Mouse (Mus musculus) liver, embryonic 12.5 days (tissue): ENCODE measurements around the gene Nploc4. TPM values are rescaled to one million over a fixed set of nuclear protein-coding genes. Genes with fewer than 3 reads are reported as not detected.

ENCODE experiments used
- ATAC-seq: fragments of 200-750 bp; cut with Nextera tagmentation; 2 replicates; pipeline ENCODE4 v1.8.0; 2017; ENCODE audit warnings: moderate number of reproducible peaks, mild to moderate bottlenecking, moderate library complexity
- H3K27ac ChIP-seq: fragments of 300-500 bp; sonication (generic); 2 replicates; pipeline ENCODE4 v1.5.1; 2016; ENCODE audit warnings: mild to moderate bottlenecking
- H3K27me3 ChIP-seq: fragments of 300-500 bp; sonication (generic); replicated peaks from 2 replicates; pipeline ENCODE4 v1.6.1; 2016; ENCODE audit warnings: mild to moderate bottlenecking, moderate library complexity
- H3K36me3 ChIP-seq: fragments of 300-500 bp; sonication (generic); 2 replicates; pipeline ENCODE4 v1.6.1; 2016; ENCODE audit warnings: mild to moderate bottlenecking, moderate library complexity
- H3K4me1 ChIP-seq: fragments of 300-500 bp; sonication (generic); 2 replicates; pipeline ENCODE4 v1.6.1; 2016
- H3K4me2 ChIP-seq: fragments of 300-500 bp; sonication (generic); 2 replicates; pipeline ENCODE4 v1.6.1; 2016; ENCODE audit warnings: mild to moderate bottlenecking, moderate library complexity
- H3K4me3 ChIP-seq: fragments of 300-500 bp; sonication (generic); 2 replicates; pipeline ENCODE4 v1.5.1; 2016; ENCODE audit warnings: mild to moderate bottlenecking, moderate library complexity
- H3K9ac ChIP-seq: fragments of 300-500 bp; sonication (generic); 2 replicates; pipeline ENCODE4 v1.6.1; 2016; ENCODE audit warnings: mild to moderate bottlenecking, moderate library complexity
- H3K9me3 ChIP-seq: fragments of 300-500 bp; sonication (generic); replicated peaks from 2 replicates; pipeline ENCODE4 v1.6.1; 2016; ENCODE audit warnings: mild to moderate bottlenecking, moderate library complexity
- whole genome bisulfite sequencing: fragments of 180-500 bp; shearing (Covaris S2); methylation state at CpG from one replicate; pipeline ENCODE4 v1.1.7; 2016; ENCODE audit not compliant: insufficient replicate concordance; 5-methylcytosine and 5-hydroxymethylcytosine counted together
- polyA plus RNA-seq: library from polyadenylated mRNA; unstranded; fragments of >200 nt; fragmentation: Nextera tagmentation; extraction: Ambion mirVana; gene quantifications from 2 replicates; pipeline ENCODE4 v1.2.1, GENCODE M21; 2016

Gene Nploc4
- polyA plus RNA-seq, 1 experiment from 2014 or later, result 46.3 TPM

- no peak for ATAC-seq
- H3K27ac ChIP-seq, result no peak overlapping the region
- H3K9ac ChIP-seq, result no peak overlapping the region
- H3K9me3 ChIP-seq, result no peaks in the 10 kb centered on the region
- H3K4me1 ChIP-seq, result peaks cover 26% of the 10 kb centered on the region
- no peak overlapping the region for H3K4me3 ChIP-seq
- no peak overlapping the region for H3K4me2 ChIP-seq
- no peaks in the 10 kb centered on the region for H3K27me3 ChIP-seq
- WGBS, result 85% methylated on average over 10 of the region's 10 CpGs
- H3K36me3 ChIP-seq, result peaks cover 67% of the 10 kb centered on the region
Measured at GRCm38 (mm10) chr11:120375324-120375723, 62.2 kb downstream of the Nploc4 start.

GRCm38 (mm10) chr11:120373820-120374586 is 63.5 kb downstream of the Nploc4 start:
- no peaks in the 10 kb centered on the region for H3K9me3 ChIP-seq
- H3K4me2 ChIP-seq, result no peak overlapping the region
- peaks cover 65% of the 10 kb centered on the region for H3K36me3 ChIP-seq
- no peak overlapping the region for H3K9ac ChIP-seq
- no peak for ATAC-seq
- no peak overlapping the region for H3K27ac ChIP-seq
- WGBS, result 82% methylated on average over 23 of the region's 23 CpGs
- H3K4me3 ChIP-seq, result no peak overlapping the region
- H3K27me3 ChIP-seq, result no peaks in the 10 kb centered on the region
- peaks cover 21% of the 10 kb centered on the region for H3K4me1 ChIP-seq

DNA sequence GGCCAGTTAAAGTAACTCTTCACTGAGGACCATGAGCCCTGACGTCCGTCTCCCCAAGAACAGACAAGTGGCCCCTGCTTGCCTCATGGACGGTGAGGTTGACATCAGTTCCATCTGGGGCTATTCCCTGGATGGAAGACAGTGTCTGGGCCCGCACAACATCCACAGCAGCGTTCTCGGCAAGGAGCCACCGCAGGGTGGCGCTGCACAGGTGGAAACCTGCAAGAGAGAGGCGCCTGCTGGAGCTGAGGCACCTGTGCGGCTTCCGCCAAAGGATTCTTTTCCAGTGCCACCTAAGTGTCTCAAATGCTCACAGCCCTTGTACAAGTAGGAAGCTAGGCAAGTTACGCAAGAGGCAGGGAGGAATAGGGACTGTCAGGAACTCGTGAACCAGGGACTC is 64.5 kb downstream of the Nploc4 start:
- H3K4me2 ChIP-seq, result no peak overlapping the region
- no peak overlapping the region for H3K9ac ChIP-seq
- H3K36me3 ChIP-seq, result peaks cover 65% of the 10 kb centered on the region
- peaks cover 16% of the 10 kb centered on the region for H3K4me1 ChIP-seq
- H3K27me3 ChIP-seq, result no peaks in the 10 kb centered on the region
- no peak overlapping the region for H3K4me3 ChIP-seq
- H3K9me3 ChIP-seq, result no peaks in the 10 kb centered on the region
- 71% methylated on average over 13 of the region's 13 CpGs for WGBS
- no peak overlapping the region for H3K27ac ChIP-seq
- ATAC-seq, result no peak

GRCm38 (mm10) chr11:120369656-120370055 is 67.9 kb downstream of the Nploc4 start:
- 50% methylated on average over 8 of the region's 8 CpGs for WGBS
- H3K4me2 ChIP-seq, result no peak overlapping the region
- H3K9me3 ChIP-seq, result no peaks in the 10 kb centered on the region
- H3K9ac ChIP-seq, result no peak overlapping the region
- H3K27me3 ChIP-seq, result peaks cover 4% of the 10 kb centered on the region; the same call in 1 of the 2 replicates
- no peak overlapping the region for H3K27ac ChIP-seq
- ATAC-seq, result peak; percentile 62; the same call in 1 of the 2 replicates
- H3K4me3 ChIP-seq, result no peak overlapping the region
- H3K4me1 ChIP-seq, result no peaks in the 10 kb centered on the region
- peaks cover 40% of the 10 kb centered on the region for H3K36me3 ChIP-seq

- no peaks in the 10 kb centered on the region for H3K4me1 ChIP-seq
- H3K9me3 ChIP-seq, result no peaks in the 10 kb centered on the region
- H3K27me3 ChIP-seq, result peaks cover 6% of the 10 kb centered on the region
- WGBS, result 31% methylated on average over 7 of the region's 7 CpGs
- ATAC-seq, result no peak
- H3K36me3 ChIP-seq, result peaks cover 9% of the 10 kb centered on the region
- H3K4me2 ChIP-seq, result no peak overlapping the region
- no peak overlapping the region for H3K27ac ChIP-seq
- H3K4me3 ChIP-seq, result no peak overlapping the region
- no peak overlapping the region for H3K9ac ChIP-seq
Measured at GRCm38 (mm10) chr11:120366443-120367027, 71.0 kb downstream of the Nploc4 start.

DNA sequence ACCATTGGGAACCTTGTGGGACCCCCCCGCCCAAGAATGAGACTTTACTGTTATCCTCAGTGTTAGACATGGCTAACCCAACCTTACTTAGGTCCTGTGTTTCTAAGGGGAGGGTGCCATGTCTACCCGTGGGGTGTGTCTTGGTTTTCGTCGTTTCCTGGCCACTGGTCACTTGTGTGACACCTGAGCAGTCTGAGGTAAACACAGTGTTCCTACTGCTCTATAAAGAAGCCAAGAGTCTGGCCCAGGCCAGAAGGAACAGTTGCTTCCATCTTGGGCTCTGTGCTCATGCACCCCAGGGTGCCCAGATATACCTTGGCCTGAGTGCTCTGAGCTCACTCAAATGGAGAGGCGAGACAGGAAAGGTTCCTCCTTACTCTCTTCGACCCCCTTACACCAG is 74.6 kb downstream of the Nploc4 start:
- WGBS, result 72% methylated on average over 6 of the region's 6 CpGs
- Histone ChIP-seq H3K4me1 (peaks cover 9% of the 10 kb centered on the region), H3K27me3 (peaks cover 18% of the 10 kb centered on the region), H3K9ac (no peak overlapping the region), H3K4me3 (no peak overlapping the region), H3K27ac (no peak overlapping the region), H3K4me2 (no peak overlapping the region), H3K9me3 (no peaks in the 10 kb centered on the region), H3K36me3 (no peaks in the 10 kb centered on the region)
- no peak for ATAC-seq

GRCm38 (mm10) chr11:120361295-120361694 is 76.2 kb downstream of the Nploc4 start, which contains the start of gene Fscn2:
Fscn2 (plus strand) TSS chr11:120361534.
- peaks cover 18% of the 10 kb centered on the region for H3K27me3 ChIP-seq
- WGBS, result 79% methylated on average over 10 of the region's 10 CpGs
- peaks cover 22% of the 10 kb centered on the region for H3K4me1 ChIP-seq
- no peak for ATAC-seq
- no peaks in the 10 kb centered on the region for H3K36me3 ChIP-seq
- no peak within 1 kb of the TSS for H3K4me3 ChIP-seq
- no peaks in the 10 kb centered on the region for H3K9me3 ChIP-seq
- no peak within 1 kb of the TSS for H3K4me2 ChIP-seq
- H3K27ac ChIP-seq, result no peak within 1 kb of the TSS
- no peak within 1 kb of the TSS for H3K9ac ChIP-seq

- no peak overlapping the region for H3K27ac ChIP-seq
- H3K36me3 ChIP-seq, result no peaks in the 10 kb centered on the region
- WGBS, result 70% methylated on average over 5 of the region's 5 CpGs
- H3K9me3 ChIP-seq, result no peaks in the 10 kb centered on the region
- no peak overlapping the region for H3K9ac ChIP-seq
- peaks cover 14% of the 10 kb centered on the region for H3K27me3 ChIP-seq
- ATAC-seq, result no peak
- peaks cover 28% of the 10 kb centered on the region for H3K4me1 ChIP-seq
- no peak overlapping the region for H3K4me3 ChIP-seq
- no peak overlapping the region for H3K4me2 ChIP-seq
Measured at GRCm38 (mm10) chr11:120360755-120361154, 76.8 kb downstream of the Nploc4 start.

- Histone ChIP-seq H3K9ac (no peak overlapping the region), H3K36me3 (no peaks in the 10 kb centered on the region), H3K27ac (no peak overlapping the region), H3K4me1 (peaks cover 35% of the 10 kb centered on the region), H3K4me3 (no peak overlapping the region), H3K4me2 (no peak overlapping the region), H3K9me3 (no peaks in the 10 kb centered on the region), H3K27me3 (peaks cover 14% of the 10 kb centered on the region)
- WGBS, result 35% methylated on average over 8 of the region's 8 CpGs
- no peak for ATAC-seq
Measured at GRCm38 (mm10) chr11:120360062-120360461, 77.4 kb downstream of the Nploc4 start.

- Histone ChIP-seq H3K27ac (no peak overlapping the region), H3K4me1 (peaks cover 41% of the 10 kb centered on the region), H3K27me3 (peaks cover 14% of the 10 kb centered on the region), H3K36me3 (no peaks in the 10 kb centered on the region), H3K4me2 (no peak overlapping the region), H3K4me3 (no peak overlapping the region), H3K9ac (no peak overlapping the region), H3K9me3 (no peaks in the 10 kb centered on the region)
- 81% methylated on average over 6 of the region's 6 CpGs for WGBS
- no peak for ATAC-seq
Measured at GRCm38 (mm10) chr11:120359391-120359790, 78.1 kb downstream of the Nploc4 start.

DNA sequence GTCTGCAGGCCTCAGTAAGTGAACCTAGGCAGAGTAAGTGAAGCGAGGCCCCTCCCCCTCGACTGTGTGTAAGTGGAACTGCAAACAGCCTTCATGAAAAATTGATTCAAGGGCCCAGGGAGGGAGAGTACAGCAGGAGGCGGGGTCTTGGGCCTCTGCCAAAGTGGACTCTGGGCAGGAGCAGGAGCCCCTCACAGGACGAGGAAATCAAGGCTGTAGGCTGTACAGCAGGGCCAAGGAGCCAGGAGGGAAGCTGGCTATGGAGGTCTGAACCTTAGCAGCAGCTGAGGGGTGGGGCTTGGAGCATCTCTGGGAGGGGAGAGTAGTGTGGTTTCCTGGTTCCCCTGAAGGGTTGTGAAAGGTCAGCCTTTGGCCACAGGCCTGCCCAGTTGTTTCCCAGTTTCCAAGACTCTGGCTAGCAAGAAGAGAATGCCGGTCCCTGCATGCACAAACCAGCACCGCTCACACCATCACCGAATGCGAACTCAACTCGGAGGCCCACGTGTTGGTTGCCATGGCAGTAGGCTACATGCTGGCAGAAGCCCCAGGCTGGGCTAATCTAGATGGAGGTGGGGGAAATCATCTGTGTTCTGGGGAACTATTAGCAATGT is 79.6 kb downstream of the Nploc4 start:
- no peak overlapping the region for H3K4me3 ChIP-seq
- WGBS, result 41% methylated on average over 10 of the region's 10 CpGs
- ATAC-seq, result no peak
- H3K9ac ChIP-seq, result no peak overlapping the region
- no peak overlapping the region for H3K4me2 ChIP-seq
- H3K27ac ChIP-seq, result peak overlapping the region; percentile 55
- peaks cover 56% of the 10 kb centered on the region for H3K4me1 ChIP-seq
- H3K9me3 ChIP-seq, result no peaks in the 10 kb centered on the region
- no peaks in the 10 kb centered on the region for H3K36me3 ChIP-seq
- peaks cover 14% of the 10 kb centered on the region for H3K27me3 ChIP-seq

DNA sequence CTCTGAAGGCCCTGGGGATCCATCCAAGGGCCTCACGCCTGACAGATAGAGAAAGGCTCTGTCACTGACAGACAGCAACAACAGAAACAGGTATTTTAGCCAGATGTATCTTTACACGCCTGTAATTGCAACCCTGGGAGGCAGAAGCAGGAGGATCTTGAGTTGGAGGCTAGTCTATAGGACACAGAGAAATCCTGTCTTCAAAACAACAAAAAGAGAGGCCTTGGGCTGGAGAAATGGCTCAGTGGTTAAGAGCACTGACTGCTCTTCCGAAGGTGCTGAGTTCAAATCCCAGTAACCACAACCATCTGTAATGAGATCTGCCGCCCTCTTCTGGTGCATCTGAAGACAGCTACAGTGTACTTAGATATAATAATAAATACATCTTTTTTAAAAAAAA is 80.6 kb downstream of the Nploc4 start:
- Histone ChIP-seq H3K27ac (peak overlapping the region; percentile 94), H3K4me2 (no peak overlapping the region), H3K27me3 (peaks cover 20% of the 10 kb centered on the region), H3K4me1 (peaks cover 65% of the 10 kb centered on the region), H3K36me3 (no peaks in the 10 kb centered on the region), H3K4me3 (no peak overlapping the region), H3K9ac (no peak overlapping the region), H3K9me3 (no peaks in the 10 kb centered on the region)
- WGBS, result 77% methylated on average over 4 of the region's 4 CpGs
- ATAC-seq, result no peak
